Mouse (Mus musculus) frontal cortex, postnatal 36 days (tissue): ENCODE data around the gene Ezh1.
"Not testable (repeated sequence)": the region's sequence is repeated elsewhere in the genome, so short reads cannot be mapped to it uniquely, and the experiment has no call there.

Source experiments
- DNase-seq, 2 experiments: peaks; one replicate each; pipeline ENCODE4 v3.0.0; 2022; ENCODE audit warnings: low spot score in 2 of 2

Gene Ezh1

GRCm38 (mm10) chr11:101168301-101168980 is 57.8 kb downstream of the Ezh1 start:
- no peak for DNase-seq

GRCm38 (mm10) chr11:101167963-101168300 is 58.3 kb downstream of the Ezh1 start:
- no peak for DNase-seq

GRCm38 (mm10) chr11:101167211-101167962 is 58.9 kb downstream of the Ezh1 start:
- DNase-seq = no peak

DNA sequence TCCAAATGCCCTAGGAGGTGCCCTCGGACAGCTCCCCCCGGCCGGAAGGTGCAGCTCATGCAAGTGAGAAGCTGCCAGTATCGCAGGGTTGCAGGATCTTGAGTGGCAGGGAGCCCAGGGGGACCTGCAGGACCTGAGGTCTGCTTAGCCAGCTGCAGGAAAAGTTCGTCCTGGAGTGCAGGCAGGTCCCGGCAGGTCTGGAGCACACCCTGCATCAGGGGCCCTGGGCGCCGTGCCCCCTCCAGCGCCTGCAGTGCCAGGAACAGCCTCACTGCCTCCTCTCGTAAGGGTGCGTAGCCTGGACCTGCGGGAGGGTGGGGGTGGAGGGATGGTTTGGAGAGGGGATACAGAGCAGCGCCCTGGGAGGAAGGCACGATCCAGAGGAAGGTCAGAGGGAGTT is 59.9 kb downstream of the Ezh1 start:
- DNase-seq = no peak

DNA sequence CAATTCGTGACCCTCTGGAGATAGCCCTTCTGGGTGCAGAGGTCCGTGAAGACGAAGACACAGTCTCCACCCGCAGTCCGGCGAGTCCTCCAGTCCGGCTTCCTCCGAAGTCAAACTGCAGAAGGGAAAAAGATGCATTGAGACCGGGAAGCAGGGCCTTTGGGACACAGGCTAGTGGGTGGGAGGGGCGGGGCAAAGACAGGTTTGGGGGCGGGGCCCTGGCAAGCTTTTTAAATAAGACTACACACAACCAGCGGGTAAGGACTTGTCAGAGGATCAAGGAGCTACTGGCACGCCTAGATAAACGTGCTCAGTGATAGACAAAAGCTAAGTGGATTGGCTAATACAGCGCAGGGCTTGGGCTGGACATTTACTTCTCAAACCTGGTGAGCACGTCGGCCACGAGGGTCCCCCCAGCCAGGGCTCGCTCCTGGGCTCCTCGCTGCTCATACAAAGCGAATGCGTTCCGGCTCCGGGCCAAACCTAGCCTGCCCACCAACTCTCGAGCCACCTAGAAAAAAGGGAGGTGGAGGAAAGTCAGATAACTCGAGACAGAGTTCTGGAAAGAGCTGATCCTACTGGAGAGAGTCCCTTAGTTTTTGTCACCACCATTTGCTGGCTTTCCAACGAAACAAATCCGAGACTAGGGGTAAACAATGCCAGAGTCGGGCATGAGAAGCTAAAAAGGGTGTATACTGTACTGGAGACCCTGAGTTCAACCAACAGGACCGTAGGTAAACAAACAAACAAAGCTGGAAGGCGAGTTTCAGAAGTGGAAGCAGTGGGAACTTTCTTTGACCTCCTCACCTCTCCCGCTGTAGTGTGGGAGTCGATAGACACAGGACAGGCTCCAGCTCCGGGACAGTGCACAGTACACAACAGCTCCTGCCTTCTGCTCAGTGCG is 61.3 kb downstream of the Ezh1 start:
- DNase-seq = no peak

GRCm38 (mm10) chr11:101164351-101164665 is 62.0 kb downstream of the Ezh1 start:
- no peak for DNase-seq

GRCm38 (mm10) chr11:101163476-101164350 is 62.5 kb downstream of the Ezh1 start:
- DNase-seq = no peak

GRCm38 (mm10) chr11:101162772-101163171 is 63.5 kb downstream of the Ezh1 start:
- DNase-seq = no peak

DNA sequence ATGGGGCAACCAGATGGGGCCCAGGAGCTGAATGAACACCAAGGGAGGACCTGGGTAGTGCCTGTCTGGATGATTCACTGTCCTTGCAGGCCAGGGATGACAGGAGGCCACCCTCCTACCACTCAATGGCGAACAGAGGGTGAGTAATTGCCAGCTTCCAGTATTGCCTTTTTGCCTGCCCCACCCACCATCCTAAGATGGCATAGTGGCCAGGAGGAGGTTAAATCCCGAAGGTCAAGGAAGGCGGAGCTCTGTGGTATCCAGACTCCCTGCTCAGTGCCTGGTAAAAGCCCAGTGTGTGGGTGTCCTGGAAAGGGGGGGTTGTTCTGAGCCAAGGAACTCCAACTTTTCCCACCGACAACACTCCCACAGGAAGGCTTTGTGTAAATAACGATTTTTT is 64.0 kb downstream of the Ezh1 start:
- no peak for DNase-seq

- no peak for DNase-seq
Measured at GRCm38 (mm10) chr11:101161551-101161950, 64.7 kb downstream of the Ezh1 start.

GRCm38 (mm10) chr11:101160981-101161505 is 65.2 kb downstream of the Ezh1 start:
- DNase-seq = not testable (repeated sequence)

DNA sequence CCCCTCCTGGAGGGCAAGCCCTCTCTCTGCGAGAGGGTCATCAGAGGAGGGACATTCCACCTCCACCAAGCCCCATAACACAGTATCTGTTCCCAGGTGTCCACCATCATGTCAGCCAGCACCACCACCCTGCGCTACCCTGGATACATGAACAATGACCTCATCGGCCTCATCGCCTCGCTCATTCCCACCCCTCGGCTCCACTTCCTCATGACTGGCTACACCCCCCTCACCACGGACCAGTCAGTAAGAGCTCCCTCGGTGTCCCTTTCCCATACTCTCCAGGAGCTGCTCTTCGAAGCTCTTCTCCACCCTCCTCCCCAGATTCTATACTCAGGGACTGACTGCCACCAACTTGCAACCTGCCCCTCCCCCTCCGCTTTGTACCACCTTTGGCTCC is 66.1 kb downstream of the Ezh1 start:
- not testable (repeated sequence) for DNase-seq

GRCm38 (mm10) chr11:101155728-101156371 is 70.4 kb downstream of the Ezh1 start, which contains the start of gene Tubg2:
TSS of gene Tubg2 (plus strand) at chr11:101155907.
- DNase-seq = peak; percentile 78 to 87

- no peak for DNase-seq
Measured at GRCm38 (mm10) chr11:101155151-101155550, 71.1 kb downstream of the Ezh1 start.

DNA sequence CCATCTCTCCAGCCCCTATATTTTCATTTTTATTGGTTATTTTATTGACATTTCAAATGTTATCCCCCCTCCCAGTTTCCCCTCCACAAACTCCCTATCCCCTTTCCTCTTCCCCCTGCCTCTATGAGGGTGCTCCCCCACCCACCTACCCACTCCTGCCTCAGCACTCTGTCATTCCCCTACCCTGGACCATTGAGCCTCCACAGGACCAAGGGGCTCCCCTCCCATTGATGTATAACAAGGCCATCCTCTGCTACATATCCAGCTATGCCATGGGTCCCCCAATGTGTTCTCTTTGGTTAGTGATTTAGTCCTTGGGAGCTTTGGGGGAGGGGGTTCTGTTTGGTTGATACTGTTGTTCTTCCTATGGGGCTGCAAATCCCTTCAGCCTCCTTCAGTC is 71.6 kb downstream of the Ezh1 start:
- no peak for DNase-seq

GRCm38 (mm10) chr11:101152825-101153224 is 73.4 kb downstream of the Ezh1 start:
- DNase-seq = no peak

GRCm38 (mm10) chr11:101151063-101151462 is 75.2 kb downstream of the Ezh1 start:
- DNase-seq = no peak

- no peak for DNase-seq
Measured at GRCm38 (mm10) chr11:101149178-101150105, 76.8 kb downstream of the Ezh1 start.

GRCm38 (mm10) chr11:101148751-101149150 is 77.5 kb downstream of the Ezh1 start:
- DNase-seq = no peak

DNA sequence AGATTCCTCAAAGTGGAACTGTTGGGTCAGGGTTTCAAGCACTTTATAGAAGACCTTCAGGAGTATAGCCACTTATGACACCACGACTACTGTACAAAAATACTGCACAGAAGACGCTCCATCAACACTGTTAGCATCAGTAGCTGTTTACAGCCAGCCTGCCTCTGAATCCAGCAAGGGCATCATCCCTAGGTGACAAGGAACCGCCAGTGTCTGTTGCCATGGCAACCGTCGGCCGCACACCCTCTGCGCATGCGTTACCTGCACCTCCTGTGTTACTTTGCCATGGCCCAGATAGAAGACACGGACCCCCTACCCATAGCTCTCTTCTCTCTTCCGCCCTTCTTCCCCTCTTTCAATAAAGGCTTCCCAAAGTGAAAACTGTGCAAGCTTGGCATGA is 79.9 kb downstream of the Ezh1 start:
- DNase-seq = no peak
